Mouse (Mus musculus): Measurements from ENCODE around the gene 2300002M23Rik.

2300002M23Rik gene

DNA sequence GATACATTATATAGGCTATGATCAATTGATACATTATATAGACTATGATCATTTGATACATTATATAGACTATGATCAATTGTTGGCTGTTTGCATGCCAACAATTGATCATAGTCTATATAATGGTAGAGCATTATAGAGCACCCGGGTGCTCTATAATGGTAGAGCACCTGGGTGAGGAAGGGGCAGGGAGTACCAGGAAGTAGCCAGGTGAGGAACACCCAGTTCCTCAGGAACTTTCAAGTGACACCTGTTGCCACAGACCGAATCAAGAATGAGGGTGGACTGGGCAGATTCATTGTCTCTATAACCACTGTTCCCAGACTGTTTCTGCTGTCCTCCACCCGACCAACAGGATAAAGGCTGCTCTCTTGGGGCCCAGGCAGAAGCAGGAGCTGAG is at the start of gene 2300002M23Rik:
2300002M23Rik (plus strand) TSS at position 301 of the 400 bp plus-strand sequence.
- no peak for DNase-seq (ENCODE audit: inconsistent ontology term)

DNA sequence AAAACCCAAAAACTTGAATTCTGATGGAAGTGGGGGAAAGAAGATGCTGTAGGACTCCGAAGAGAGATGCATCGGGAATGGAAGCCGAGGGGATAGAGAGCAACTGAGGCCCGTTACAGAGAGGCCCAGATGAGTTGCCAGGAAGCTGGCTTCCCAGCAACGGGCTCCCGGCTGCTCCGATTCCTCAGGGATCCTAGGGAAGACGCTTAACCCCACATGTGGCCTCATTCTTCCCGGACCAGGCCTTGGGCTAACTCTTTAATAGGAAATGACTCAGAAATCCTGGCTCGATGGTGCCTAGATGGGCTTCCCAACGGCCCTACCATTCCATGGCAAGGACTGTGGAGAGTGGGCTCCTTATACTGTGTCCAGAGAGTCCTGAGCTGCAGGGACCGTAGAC is 49.7 kb upstream of the 2300002M23Rik start:
- peak; percentile 33 for DNase-seq (ENCODE audit: inconsistent ontology term)

DNA sequence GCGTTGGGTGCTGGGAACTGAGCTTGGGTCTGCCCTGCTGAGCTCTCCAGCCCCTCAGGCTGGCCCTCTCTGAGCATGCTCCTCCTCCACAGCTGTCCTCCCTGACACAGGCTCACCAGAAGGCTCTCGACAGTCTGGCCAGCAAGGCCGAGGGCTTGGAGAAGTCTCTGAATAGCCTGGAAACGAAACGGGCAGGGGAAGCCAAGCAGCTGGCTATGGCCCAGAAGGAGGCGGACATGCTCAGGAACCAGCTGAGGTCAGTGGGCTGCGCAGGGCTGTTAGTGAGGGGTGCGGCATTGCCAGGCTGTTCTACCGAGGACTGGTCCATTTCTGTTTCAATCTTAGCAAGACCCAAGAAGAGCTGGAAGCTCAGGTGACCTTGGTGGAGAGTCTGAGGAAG is 42.9 kb upstream of the 2300002M23Rik start:
- DNase-seq (ENCODE audit: inconsistent ontology term) = no peak

DNA sequence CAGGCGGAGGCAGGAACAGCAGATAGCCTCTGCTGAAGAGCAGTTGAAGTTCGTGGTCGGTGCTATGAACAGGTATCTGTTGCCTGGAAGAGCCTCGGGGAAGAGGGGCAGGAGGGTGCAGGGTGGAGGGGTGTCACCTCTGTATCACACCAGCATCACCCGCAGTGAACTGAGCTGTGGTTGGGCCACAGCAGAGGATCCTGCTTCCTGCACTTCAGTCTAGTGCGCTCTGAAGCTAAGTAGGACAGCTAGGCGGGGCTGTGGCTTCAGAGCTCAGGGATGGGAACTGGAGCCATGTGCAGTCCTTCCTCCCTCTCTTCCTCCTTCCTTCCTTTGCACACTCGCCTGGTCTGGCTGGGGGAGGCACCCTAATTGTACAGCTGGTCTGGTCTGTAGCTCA is 40.6 kb upstream of the 2300002M23Rik start:
- no peak for DNase-seq (ENCODE audit: inconsistent ontology term)

DNA sequence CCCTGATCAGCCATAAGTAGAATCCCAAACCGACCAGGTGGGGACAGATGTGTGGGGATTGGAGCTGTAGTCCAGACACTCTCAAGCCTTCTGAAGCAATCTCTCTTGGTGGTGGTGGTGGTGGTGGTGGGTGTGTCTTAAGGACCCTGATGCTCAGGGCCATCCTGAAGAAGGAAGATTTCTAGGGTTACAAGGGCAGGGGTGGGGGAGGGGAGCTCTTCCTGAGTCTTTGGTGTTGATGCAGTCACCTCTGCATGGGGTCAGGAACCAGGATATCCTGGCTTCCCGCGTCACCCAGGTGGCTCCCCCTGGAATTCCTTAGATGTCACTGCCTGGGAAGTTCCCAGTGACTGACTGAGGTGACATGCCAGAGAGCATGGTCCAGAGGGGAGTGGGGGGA is 34.9 kb upstream of the 2300002M23Rik start:
- DNase-seq (ENCODE audit: inconsistent ontology term) = no peak

DNA sequence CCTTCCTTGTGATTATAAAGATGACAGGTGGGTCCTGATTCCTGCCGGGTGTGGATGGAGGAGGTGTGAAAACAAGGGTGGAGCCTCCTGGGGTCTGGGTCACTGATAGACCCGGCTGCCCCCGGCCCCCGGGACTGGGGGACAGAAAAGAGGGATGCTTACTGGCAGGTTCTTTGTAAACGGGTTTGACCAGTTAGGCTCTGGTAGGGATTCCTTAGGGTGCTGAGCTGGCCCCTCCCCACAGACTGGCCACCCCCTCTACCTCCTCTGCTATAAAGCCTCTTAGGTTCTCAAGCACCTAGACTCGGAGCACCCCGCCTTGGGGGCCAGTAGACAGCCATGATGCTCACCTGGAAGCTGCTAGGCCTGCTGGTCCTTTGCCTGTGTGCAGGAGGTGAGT is 34.3 kb upstream of the 2300002M23Rik start, which contains the start of gene Psors1c2:
Psors1c2 (plus strand) TSS at position 301 of the 400 bp plus-strand sequence.
- DNase-seq (ENCODE audit: inconsistent ontology term) = no peak

DNA sequence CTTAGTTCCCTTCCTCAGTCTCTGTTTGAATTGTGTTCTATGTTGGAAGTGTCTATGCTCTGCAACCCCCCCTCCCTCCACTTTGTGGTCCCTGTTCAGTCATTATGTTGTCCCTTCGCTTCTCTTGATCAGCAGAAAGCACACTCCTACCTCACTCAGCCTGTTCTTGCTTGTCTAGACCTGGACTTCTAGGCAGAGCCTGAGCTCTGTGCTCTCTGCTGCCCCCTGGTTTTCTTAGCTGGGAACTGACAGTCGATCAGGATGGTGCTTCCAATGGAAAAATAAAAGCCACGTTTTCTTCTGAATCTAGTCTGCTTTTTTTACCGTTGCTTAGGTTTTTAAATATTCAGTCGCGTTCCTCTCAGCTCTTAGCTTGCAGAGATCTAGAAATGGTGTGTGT is 32.9 kb upstream of the 2300002M23Rik start:
- DNase-seq (ENCODE audit: inconsistent ontology term) = no peak

DNA sequence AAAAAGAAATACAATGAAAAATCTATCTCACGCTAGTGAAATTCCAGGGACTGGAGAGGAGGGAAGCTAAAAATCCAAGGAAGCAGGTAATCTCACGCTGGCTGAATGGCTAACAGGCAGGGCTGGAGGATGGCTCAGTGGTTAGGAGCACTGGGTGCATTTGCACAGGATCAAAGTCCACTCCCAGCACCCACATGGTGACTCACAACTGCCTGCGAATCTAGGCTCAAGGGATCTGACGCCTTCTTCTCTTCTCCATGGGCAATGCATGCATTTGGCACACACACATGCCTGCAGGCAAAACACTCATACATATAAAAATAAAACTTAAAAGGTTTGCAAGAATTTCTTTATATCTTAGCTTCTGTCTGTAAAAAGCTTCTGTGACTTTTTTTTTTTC is 29.8 kb upstream of the 2300002M23Rik start:
- no peak for DNase-seq (ENCODE audit: inconsistent ontology term)

DNA sequence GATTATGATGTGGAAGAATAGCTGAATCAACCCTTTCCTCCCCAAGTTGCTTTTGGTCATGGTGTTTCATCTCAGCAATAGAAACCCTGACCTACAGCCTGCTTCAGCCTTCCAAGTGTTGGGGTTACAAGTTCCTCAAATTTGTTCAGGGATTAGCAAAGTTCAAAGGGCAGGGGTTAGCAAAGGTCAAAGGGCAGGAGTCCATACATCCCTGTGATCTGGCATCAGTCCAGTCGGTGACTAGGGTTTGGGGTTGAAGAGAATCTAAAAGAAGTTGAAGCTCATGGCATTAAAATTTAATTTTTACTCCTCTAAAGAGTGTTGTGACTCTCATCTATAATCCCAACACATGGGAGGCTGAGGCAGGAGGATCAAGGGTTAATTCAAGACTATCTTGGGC is 28.8 kb upstream of the 2300002M23Rik start:
- no peak for DNase-seq (ENCODE audit: inconsistent ontology term)

DNA sequence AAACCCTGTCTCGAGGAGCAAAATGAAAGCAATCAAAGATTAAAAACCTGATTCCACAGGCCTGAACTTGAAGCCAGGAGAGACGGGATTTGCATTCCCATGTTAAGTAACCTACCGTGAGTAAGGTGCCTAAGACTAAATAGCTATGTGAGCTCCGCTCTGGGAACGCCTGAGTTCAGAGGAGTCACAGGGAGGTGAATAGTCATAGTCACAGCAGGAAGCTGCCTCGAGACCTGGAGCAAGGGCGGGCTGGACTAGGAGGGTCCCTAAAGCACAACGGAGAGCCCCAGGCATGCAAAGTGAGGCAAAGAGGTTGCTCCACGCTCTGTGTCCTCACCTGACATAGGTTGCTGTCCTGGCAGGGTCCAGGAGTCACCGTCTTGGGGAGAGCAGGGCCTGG is 27.7 kb upstream of the 2300002M23Rik start:
- DNase-seq (ENCODE audit: inconsistent ontology term) = no peak

DNA sequence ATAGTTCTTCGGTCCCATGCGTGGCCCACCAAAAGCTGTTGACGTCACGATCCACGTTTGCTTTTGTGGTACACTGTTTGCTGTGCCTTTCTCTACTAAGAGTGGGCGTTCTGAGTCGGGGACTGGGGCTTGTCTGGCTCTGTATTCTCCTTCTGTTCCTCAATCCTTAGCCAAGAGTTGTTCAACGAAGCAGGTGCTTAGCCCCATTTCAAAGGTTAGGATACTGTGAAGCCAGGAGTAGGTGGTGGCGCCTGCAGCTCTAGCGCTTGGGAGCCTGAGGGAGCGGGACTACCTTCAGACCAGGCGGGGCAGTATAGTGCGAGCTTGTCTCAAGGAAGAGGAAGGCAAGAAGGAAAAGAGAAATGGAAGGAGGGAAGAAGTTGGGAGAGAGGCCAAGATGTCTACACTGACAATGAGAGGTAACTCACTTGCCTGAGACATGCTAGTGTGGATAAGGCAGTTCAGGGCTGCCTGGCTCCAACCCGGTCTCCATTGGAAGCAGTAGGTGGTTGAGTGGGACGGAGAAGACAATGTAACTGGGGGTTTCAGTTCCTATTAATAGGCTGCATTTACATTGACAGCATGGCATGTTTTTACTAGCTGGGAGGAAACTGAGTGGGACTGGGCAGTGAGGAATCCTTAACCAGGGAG is 24.4 kb upstream of the 2300002M23Rik start:
- no peak for DNase-seq (ENCODE audit: inconsistent ontology term)

DNA sequence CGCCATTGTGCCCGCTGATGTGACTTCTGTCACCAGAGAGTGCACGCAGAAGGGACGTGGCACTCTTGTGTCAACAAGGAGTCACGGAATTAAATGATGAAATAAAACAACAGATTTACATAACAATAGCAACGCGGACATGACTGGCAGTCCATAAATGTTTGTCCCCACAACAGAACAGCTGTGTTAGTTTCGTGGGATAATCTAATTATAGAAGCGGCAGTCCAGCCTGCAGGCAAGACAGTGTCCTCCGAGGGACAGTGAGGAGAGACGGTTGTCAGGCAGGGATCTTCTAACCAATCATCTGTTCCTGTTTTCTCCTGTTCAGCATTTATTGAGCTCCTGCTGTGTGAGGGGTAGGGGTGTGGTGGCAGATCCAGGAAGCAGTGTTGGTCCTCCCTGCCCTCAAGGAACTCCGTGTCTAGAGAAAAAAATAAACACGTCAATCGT is 23.8 kb upstream of the 2300002M23Rik start:
- peak; percentile 24 for DNase-seq (ENCODE audit: inconsistent ontology term)

DNA sequence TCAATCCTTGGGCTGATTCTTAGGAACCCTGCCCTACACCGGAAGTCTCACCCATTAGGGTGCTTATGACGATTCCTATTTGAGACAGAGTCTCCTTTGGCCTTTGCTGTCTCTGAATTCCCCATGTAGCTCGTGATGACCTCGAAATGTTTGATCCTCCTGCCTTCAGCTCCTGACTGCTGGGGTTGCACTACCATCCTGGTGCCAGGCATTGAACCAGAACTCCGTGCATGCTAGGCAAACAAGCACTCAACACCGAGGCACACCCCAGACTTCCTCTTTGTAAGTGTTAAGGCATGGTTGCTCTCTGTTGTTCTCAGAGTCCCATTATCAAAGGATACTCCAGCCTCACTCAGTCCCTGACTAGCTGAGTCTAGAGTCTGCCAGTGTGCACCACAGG is 23.2 kb upstream of the 2300002M23Rik start:
- DNase-seq (ENCODE audit: inconsistent ontology term) = no peak

DNA sequence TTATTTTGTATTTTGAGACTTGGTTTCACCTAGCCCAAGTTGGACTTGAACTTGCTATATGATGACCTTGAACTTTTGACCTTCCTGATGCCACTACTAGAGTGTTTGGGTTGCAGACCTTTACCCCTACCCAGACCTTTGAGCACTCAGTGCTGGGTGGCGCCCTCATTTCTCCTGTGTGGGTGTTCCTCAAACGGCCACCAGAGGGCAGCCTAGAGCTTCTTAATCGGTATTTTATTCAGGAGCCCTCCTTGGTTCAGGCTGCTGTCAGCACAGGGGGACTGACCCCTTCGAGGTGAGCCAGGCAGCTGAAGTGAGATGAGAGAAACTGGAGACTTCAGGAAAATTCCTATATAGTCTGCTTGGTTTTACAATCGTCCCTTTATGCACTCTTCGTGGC is 22.6 kb upstream of the 2300002M23Rik start:
- DNase-seq (ENCODE audit: inconsistent ontology term) = no peak

DNA sequence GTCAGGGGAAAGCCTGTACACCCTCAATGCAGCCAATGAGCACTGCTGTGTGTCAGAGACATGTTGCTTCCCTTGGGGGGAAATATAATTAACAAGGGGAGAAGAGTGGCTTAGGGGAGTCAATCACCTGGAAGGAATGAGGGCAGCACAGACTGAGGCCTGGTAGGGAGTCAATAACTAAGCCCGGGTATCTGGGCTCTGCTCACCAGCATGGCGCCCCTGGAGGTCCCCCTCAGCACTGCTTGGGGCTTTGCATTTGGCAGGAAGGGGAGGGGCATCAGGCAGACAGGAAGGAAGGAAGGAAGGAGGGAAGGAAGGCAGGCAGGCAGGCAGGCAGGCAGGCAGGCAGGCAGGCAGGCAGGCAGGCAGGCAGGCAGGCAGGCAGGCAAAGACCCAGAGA is 19.8 kb upstream of the 2300002M23Rik start:
- no peak for DNase-seq (ENCODE audit: inconsistent ontology term)

DNA sequence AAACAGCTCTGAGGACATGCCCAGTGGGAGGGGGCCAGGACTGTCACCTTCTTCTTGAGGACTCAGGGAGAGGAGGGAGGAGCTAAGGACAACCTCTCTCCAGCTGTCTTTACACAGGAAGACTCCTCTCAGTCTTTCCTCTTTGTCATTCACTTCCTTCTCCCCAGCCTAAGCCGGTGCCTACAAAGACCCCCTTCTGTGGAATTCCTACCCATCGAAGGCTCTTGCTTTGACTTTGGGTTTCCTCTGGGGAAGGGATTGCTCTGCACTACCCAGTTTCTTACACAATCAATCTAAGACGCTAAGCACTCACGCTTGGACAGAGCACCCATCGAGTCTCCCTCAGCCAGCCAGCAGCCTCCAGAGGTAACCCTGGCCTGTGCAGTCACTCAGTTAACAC is 18.6 kb upstream of the 2300002M23Rik start:
- no peak for DNase-seq (ENCODE audit: inconsistent ontology term)

DNA sequence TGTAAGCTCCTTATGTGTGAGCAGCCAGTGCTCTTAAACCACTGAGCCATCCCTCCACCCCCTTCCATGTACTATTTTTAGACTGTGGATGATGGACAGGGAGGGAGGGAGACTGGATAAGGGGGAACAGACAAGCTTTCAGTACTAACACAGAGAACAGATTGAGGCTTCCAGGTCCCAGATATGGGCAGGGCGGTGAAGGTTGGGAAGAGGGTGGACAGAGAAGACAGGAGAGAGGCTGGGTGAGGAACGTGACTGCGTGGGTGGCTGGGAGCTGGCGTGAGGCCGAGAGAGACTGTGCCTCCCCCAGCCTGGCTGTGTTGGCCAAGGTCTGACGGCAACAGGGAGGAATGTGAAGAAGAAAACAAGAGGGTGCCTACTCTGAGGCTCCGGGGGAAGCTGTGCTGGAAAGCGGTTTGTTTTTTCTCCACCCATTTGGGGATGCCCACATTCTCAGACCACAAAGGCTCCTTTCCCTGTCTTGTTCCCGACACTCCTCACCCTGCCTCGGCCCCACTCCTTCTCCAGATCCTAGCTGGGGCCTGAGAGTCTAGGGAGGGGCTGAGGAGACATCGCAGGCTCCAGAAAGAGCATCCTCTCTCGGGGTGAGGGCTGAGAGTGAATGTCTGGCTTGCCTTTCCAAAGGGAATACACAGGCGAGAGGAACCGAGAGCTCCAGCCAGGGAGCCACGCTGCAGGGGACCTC is 17.7 kb upstream of the 2300002M23Rik start:
- peak; percentile 96 for DNase-seq (ENCODE audit: inconsistent ontology term)

DNA sequence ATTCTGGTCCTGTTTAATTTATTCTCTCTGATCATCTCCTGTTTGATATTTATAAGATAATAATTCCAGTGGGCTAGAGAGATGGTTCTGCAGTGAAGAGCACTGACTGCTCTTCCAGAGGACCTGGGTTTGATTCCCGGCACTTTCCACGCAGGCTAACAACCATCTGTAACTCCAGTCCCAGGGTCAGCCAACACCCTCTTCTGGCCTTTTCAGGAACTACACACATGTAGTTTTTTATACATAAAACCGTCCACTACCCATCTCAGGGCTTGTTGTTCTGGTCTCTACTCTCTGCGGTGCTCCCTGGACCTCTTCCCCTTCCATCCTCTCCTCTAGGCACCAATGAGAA is 17.1 kb upstream of the 2300002M23Rik start:
- DNase-seq (ENCODE audit: inconsistent ontology term) = no peak

DNA sequence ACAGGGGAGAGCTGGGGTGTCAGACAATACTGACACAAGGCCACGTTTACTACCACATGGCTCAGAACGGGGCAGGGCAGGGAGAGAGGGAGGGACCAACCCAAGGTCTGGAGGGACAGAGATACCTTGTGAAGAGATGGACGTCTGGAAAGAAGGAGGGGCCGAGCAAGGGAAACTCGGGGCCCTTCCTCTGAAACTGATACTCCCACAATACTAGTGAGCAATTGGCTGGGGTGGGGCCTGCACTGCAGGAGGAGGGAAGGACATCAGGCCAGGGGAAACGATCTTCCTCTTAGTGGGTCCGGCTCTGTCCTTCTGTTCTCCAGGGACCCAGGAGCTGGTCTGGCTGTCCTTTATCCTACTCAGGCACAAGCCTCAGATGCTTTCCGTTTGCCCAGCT is 16.4 kb upstream of the 2300002M23Rik start:
- DNase-seq (ENCODE audit: inconsistent ontology term) = no peak

DNA sequence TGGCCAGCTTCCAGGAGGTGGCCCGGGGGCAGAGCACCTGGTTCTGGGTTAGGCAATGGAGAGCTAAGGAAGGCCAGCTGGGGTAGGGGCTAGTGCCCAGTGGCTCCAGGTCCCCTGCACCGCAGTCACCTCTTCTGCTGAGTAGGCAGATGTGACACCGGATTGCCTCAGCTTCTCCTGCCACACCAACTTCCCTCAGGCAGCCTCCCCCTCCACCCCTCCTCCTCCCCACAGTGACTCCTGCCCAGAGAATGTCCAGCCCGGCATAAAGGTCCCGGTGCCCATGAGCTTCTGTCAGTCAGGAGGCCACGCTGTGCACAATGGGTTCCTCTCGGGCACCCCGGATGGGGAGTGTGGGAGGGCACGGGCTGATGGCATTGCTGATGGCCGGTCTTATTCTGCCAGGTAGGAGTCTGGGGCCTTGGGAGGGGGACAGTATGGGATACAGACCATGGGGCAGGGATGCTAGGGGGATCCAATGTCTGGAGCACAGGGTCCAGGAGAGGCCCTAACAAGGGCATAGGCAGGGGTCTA is 15.3 kb upstream of the 2300002M23Rik start, which contains the start of gene Cdsn:
Cdsn (plus strand) TSS at position 248 of the 534 bp plus-strand sequence.
- DNase-seq (ENCODE audit: inconsistent ontology term) = peak; percentile 79

DNA sequence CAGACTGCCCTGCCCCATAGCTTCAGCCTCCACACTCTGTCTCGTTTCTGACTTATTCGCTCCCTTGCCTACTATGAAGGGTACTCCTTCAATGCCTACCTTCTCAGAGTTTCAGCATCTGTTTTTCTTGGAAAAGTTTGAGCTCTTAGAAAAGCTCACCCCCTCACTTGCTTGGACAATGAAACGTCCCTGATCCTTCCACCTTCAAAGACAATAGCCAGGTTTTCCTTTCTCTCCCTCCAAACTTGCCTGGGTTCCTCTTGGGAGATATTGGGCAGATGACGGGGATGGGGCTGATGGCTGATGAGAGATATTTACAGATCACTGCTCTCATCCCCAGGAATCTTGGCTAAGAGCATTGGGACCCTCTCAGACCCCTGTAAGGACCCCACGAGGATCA is 12.9 kb upstream of the 2300002M23Rik start:
- no peak for DNase-seq (ENCODE audit: inconsistent ontology term)

DNA sequence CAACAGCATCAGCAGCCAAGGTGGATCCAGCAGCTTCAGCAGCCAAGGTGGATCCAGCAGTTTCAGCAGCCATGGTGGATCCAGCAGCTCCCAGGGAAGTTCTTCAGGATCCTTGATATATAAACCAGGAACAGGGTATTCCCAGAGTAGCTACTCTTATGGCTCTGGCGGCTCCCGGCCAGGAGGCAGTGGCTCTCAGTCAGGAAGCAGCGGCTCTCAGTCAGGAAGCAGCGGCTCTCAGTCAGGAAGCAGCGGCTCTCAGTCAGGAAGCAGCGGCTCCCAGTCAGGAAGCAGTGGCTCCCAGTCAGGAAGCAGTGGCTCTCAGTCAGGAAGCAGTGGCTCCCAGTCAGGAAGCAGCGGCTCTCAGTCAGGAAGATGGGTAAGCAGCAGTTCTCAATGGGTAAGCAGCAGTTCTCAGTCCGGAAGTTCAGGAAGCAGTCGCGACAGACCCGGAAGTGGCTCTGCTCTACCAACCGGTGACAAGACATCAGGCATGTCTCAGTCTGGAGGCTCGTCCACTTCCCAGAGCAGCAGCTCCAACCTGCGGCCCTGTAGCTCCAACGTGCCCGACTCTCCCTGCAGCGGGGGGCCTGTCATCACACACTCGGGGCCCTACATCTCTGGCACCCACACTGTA is 12.4 kb upstream of the 2300002M23Rik start:
- no peak for DNase-seq (ENCODE audit: inconsistent ontology term)
